Mouse (Mus musculus) urinary bladder, postnatal 36 days (tissue): ENCODE measurements around the gene 4930447C04Rik.

Experiments
- DNase-seq, 2 experiments: peaks; one replicate each; pipeline ENCODE4 v3.0.0; 2022; ENCODE audit warnings: low spot score in 2 of 2, mixed read lengths in 1 of 2

The 4930447C04Rik gene

DNA sequence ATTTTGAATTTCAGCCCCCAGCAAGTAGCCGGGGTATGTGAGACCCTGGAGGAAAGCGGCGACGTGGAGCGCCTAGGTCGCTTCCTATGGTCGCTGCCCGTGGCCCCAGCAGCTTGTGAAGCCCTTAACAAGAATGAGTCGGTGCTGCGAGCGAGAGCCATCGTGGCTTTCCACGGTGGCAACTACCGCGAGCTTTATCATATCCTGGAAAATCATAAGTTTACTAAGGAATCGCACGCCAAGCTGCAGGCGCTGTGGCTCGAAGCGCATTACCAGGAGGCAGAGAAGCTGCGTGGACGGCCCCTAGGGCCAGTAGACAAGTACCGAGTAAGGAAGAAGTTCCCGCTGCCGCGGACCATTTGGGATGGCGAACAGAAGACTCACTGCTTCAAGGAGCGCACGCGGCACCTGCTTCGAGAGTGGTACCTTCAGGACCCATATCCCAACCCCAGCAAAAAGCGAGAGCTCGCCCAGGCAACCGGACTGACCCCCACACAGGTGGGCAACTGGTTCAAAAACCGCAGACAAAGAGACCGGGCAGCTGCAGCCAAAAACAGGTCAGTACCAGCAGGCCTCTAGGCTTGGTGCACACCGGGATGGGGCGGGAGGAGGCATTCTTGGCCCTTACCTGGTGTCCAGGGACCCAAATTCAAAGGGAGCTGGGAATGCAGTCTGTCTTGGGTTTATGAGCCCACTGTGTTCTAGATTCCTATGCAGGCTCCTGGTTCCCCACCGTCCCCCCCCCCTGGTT, at the start of gene 4930447C04Rik:
TSS of gene 4930447C04Rik (minus strand) at position 704 of the 751 bp plus-strand sequence.
- DNase-seq: no peak

DNA sequence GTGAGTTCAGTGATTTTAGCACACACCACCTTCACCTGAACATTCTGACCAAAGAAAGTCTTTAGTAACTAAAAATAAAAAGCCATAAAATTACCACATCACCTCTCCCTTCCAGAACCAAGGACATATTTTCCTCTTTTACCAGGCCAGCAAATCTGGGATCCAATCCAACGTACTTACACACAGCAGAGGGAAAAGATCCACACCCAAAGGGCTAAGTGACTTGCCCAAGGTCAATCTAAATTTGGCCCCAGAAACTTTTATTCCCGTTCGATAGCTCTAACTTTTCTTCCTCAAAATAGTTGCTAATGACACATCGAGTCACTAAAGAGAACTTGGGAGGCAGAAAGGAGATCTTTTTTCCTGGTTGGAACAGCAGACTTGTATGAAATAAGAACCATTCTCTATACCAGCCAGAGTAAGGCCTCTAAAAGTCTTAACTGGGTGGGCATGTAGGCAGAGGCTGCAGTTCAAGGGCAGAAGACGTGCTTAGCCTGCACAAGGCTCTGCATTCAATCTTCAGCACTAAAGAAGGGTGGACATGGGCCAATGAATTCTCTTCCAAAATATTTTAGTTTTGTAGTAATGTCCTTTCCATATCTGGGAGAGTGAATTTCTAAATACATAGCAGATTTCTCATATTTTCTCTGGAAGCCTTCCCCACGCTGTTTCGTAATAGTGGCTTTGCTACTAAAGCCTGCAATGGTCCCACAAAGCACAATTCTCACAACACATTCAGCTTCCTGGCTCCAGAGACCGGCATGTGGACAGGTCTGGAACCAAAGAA, 42.7 kb upstream of the 4930447C04Rik start:
- DNase-seq: peak in 1 of 2 experiments; percentile 39

DNA sequence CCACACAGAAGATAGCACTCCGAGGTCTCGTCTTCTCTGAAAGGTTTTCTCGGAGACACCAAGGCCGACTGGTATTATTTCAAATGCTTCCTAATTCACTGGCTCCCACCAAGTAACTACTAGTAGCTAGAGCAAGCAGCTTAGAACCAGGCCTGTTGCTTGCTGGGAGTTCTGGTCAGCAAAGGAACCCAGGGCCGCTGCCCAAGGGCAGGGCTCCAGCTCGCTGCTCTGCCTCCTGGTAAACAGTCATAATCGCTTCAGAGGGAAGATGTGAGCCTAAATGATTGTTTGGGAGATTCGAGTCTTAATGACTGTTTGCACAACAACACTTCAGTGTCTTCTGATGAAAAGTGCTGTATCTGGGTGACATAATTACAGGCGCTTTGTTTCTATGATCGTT, 42.0 kb upstream of the 4930447C04Rik start:
- peak in 1 of 2 experiments; percentile 9 for DNase-seq

DNA sequence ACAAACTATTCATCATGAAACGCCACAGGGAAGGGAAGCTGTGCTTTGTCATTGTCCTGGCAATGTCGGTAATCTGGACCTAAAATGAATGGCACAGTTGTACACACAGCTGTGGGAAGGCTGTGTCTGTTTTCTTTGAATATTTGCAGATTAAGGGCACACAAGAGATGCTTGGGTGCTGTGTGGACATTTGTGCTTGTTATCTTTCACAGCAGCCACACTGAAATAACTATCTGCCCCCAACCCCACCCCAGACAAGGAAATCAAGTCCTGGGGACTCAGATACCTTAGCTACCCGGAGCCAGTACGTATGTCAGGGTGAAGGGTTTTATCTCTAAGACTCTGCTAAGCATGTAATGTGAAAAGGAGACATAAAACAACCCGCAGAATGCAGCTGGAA, 38.7 kb upstream of the 4930447C04Rik start:
- no peak for DNase-seq

GRCm38 (mm10) chr12:72977851-72978250, 37.3 kb upstream of the 4930447C04Rik start:
- DNase-seq: no peak

DNA sequence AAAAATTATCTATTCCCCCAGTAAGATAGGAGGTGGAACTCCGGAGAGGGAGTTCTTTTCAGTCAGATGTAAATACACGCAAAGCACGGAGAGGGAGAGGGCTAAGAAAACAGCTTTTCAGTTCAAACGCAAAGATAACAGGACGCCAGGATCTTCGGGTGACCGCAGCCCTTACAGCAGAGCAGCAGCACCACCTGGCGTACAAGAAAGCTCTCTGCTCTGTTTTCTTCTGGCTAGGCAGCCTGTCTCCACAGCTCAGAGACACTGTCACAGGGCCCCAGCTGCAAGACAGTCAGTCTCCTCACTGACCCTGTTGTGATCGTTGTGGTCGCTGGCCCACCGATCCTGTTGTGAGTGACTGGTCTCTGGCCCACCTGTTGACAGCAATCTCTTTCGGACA, 36.1 kb upstream of the 4930447C04Rik start:
- peak; percentile 42 to 73 for DNase-seq

- DNase-seq: no peak
These were observed 35.6 kb upstream of the 4930447C04Rik start for GRCm38 (mm10) chr12:72976172-72976571.

DNA sequence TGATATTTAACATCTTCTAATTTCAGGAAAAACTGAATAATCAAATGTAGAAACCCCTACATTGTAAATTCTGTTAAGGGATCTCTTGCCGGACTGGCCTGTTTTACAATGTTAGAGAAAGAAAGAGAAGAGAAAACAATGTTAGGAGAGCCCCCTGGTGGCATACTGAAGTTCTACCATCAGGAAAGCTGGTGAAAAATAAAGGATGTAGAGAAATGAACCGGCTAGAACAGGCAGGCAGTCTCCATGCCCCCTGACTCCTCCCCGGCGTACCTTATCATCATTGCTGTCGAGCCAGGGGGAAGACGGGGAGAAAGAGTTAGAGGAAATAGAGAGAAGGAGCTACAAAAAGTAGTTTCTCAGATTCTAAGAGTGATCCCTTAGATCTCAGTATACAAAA, 32.6 kb upstream of the 4930447C04Rik start:
- peak; percentile 28 to 30 for DNase-seq

- DNase-seq: no peak
These were observed 30.0 kb upstream of the 4930447C04Rik start for GRCm38 (mm10) chr12:72970620-72971019.

DNA sequence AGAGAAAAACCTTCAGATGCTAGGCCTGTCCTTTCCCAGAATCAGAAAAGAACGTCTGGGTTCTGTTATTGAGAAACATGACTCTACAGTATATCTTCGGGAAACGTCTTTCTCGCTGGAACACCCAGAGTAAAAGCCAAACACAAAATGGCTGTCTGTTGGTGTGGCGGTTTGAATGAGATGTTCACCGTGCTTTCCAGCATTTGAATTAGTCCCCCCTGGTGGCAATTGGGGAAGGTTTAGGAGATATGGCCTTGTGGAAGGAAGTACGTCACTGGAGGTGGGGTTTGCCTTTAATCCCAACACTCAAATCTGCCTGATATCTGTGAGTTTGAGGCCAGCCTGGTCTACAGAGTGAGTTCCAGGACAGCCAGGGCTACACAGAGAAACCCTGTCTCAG, 27.0 kb upstream of the 4930447C04Rik start:
- DNase-seq: no peak

- DNase-seq: no peak
These were observed 22.2 kb upstream of the 4930447C04Rik start for GRCm38 (mm10) chr12:72962761-72963160.

DNA sequence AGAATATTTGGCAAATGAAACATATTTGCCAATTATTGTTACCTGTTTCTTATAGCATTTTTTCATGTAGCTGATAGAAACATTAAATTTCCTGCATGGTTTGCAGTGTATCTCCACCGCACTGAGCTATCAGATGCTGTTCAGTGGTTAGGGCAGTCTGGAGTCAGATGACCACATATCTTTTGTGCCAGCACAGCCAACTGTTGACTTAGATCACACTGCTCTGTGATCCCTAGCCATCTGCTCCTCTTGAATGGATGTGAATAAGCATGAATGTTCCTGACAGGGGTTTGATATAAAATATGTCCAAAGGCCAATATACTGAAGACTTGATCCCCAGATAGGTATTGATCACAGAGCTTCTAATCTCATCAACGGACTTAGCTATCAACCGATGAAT, 17.9 kb upstream of the 4930447C04Rik start:
- no peak for DNase-seq

DNA sequence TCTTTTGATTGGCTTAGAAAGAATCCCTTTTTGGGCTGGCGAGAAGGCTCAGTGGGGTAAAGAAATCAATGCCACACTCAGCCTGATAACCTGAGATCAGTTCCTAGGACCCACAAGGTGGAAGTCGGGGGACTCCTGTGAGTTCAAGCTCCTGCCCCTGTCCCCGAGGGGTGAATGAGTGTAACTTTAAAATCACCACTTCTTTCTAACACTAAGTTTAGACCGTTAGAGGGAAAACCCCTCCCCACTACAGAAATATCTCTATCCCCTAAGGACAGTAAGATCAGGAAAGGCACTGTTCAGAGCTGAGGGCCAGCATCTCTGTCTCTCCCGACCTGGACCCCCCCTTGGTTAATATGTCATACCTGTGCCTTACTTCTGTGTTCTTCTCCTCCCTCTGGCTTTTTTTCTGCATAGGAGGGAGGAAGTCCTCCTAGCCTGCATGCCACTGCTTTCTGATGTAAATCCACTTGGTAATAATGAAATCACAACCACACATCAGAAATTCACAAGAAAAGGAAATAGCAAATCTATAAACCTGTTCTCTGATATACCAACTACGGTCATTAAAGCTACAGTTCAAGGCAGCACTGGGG, 17.4 kb upstream of the 4930447C04Rik start:
- no peak for DNase-seq

DNA sequence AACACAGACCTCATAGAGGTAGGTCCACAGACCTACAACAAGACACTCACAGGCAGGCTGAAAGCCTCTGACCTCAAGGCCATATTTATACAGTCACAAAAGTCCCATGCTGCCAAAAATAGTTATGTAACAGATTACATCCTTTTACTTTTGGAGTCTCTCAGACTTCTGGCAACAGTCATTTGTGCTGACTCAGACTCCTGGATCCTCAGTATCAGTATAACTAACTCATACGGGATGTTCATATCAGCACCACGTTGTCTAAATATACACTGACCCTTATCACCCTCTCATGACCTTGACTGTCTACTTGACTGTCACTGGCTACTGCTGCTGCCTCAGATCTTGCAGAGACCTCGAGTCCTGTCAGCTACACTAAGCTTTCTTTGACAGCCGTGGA, 14.3 kb upstream of the 4930447C04Rik start:
- DNase-seq: no peak

- no peak for DNase-seq
These were observed 13.3 kb upstream of the 4930447C04Rik start for GRCm38 (mm10) chr12:72953858-72954257.

DNA sequence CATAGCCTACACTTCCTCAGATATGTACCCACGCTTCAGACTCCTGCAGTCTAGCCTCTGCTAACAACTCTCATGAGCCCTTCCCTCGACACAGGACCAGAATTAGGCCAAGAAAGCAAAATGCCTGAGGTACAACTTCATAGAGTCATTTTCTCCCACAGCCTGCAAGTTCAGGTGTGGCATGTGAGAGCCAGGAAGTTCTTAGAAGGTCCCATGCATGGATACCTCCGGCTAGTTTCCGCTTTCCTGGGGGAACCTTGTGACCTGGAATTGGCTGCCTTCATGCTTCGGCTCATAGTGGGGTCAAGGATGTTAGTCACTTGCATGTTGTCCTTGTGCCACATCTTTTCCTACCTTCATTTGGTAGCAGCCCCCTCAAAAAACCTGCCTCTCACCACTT, 12.5 kb upstream of the 4930447C04Rik start:
- no peak for DNase-seq

GRCm38 (mm10) chr12:72947335-72947734, 6.8 kb upstream of the 4930447C04Rik start:
- no peak for DNase-seq

DNA sequence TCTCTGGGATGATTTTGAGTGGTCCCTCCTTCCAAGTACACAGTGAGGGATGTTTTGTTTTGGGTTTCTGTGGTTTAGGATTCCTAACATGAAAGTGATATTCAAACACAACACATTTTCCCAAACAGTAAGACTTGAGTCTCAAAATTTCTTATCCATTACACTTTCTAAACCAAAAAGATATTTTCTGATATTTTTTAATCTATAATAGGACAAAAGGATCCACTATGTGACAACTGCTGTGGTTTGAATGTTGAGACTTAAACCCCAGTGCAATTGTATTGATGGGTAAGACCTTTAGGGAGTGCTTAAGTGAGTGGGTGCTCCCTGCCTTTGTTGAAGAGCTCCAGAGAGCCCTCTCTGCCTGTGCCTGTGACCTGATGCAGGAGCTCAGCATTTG, 6.2 kb upstream of the 4930447C04Rik start:
- no peak for DNase-seq

DNA sequence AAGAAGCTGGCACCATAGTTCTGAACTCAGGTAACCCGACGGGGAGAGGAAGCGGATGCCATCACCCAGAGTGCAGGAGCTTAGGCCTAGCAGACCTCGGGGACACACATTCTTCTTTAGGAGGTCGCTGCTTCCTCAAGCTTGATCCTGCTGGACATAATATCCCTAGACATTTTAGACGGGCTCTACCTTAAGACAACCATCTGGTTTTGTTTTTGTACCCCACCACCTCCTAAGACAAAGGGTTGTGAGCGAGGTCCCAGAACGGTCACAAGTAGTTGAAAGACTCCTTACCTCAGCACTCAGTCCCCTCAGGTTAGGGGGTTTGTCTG, 5.5 kb upstream of the 4930447C04Rik start:
- no peak for DNase-seq

DNA sequence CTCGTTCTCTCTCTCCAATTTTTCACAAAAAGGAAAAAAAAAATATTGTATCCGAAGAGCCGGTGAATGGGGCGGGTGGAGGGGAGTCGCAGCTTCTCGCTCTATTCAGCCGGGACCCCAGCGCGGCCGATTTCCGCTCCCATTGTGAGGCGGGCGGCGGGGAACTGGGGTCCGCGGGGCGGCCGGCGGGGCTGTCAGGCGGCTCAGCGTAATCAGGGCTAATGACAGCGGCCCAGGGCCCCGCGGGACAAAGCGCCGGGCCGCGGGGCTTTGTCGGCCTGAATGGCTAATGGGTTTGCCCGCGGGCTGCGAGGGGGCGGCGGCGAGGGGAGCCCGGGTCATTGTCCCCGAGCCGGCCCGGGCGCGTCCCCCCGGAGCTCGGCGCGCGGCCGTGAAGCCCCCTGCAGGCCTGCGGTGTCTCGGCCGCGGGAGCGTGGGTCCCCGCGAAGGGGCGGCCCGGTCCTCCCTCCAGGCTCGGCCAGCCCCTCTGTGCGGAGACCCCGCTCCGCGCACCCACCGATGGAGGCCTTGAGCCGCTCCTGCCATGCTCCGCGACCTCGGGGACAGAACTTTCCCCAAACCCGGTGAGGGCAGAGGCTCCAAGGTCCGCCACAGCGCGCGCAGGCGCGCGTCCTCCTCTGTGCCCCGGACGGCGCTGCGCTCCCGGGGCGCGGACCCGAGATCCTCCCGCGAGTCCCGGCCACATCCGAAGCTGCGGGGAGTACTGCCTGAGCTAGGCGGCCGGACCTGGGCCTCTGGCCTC, 4.9 kb upstream of the 4930447C04Rik start:
- no peak for DNase-seq

DNA sequence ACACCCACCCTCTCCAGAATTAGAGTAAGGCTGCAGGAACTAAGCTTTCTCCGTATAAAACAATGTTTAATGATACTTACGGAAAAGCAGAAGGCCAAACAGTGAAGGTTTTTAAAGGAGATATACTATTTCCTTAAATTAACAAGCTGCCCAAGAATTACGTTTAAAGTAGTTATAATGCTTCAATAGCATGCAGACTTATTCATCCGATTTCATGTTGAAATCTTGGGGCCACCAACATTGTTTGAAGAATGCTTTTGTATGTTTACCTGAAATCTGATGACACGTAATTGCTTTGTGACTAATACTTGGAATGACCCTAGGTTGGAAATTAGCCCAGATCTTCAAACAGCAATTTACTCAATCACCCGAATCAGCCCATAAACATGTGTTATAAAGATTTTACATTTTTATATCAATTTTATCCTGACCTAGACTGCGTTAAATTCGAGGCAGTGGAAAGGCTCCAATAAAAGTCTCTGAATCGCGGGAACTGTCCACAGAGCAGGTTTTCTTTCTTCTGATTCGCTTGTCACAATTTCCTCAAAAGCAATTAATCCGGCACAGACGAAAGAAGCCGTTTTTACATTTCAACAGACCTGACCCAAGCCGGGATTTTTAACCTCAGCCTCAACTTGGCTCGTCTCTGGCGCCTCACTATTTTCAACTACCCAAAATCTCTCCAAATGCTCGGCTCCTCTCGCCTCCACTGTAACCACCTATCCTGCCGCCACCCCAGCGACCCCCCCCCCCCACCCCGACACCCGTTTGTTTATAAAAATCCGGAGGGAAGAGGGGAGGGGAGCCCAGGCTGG, 4.0 kb upstream of the 4930447C04Rik start:
- no peak for DNase-seq
